Mouse (Mus musculus) myocyte (in vitro differentiated cells): ENCODE measurements around the gene Cdh5.

ENCODE experiments used
- POLR2A ChIP-seq: IDR thresholded peaks from one replicate; pipeline ENCODE4 v1.6.1; 2011; ENCODE audit warnings: low read depth, mild to moderate bottlenecking, control low read depth, moderate library complexity; ENCODE audit not compliant: insufficient read length
- SRF ChIP-seq: IDR thresholded peaks from one replicate; pipeline ENCODE4 v1.6.1; 2011; ENCODE audit warnings: low read depth; ENCODE audit not compliant: control insufficient read depth, insufficient read length

DNA sequence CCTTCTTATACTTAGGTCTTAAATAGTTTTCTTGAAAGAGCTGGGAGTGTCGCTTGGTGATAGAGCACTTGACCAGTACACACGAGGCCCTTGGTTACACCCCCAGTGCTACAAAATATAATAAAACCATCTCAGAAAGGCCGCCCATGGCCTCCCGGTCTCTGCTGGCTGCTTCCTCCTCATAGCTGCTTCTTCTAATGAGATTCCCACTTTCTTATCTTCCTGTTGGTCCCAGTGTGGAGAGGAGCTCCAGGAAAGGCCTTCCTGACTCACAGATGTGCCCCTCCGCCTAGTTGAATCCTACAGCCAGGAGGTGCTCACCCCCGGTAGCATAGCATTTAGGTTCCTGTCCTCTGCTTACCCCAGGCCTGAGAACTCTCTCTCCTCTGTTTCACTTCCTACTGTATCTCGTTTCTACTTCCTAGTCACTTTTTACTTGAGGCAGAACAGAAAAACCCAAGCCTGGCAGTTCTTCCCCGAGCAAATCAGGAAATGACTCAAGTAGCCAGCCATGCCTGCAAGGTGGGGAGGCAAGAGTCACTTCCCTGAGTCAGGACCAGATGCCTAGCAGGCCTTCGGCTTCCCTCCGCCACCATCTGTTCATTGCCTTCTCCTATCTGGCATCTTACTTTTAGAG lies 9.2 kb downstream of the Cdh5 start:
- TF ChIP-seq POLR2A = no peak
- TF ChIP-seq SRF = no peak
